In the genomic region with DNA sequence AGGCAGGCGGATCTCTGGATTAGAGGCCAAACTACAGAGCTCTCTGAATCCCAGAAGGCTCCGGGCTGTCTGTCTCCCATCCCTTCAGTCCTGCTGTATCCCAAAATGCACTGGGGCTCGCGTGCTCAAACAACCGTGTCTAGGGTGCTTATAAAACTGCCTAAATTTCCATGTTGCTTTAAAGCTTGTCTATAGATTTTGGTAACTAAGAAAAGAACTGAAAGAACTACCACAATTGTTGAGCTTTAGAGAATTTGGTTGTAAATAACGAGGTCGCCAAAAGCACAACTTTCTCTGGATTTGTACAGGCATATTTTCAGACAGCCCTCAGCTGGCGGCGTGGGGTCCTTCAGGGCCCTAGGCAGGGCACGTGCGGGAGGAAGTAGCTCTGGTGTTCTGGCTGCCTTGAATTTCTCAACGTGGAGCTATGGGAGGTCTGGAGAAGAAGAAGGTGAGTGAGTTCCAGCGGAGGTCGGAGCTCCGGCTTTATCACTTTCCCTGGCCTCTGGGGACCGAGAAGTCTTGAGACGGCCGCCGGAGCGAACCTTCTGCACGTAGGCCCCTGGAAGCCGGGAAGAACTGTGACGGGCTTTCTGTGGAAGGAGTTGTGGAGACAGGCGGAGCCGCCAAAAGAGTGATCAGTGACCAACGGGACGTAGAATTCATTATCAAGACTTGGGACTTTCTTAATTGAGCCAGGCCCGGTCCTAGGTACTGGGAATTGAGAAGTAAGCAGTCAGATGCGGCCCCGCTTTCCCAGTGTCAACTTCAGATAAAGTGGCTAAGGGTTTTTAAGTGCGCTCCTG, we compare ENCODE assay signal across 7 mouse cellular contexts. TPM values are rescaled to one million over a fixed set of nuclear protein-coding genes. Genes with fewer than 3 reads are reported as not detected.
DNase-seq lines count a peak whose midpoint lies in the region; ATAC-seq lines count a peak whose summit lies in the region.

A gene (plus strand): TSS at position 366 of the 806 bp plus-strand sequence.

- H3K4me1 ChIP-seq in intestine, embryonic 14.5 days (replicated peaks; ENCODE audit: control insufficient read depth, insufficient read depth, low read length): peaks cover 10% of the 10 kb centered on the region; the same call in 1 of the 2 replicates

- 1% methylated on average over 31 of the region's 31 CpGs for WGBS in intestine, embryonic 14.5 days

- intact Hi-C loops in left cerebral cortex, postnatal 14 days (cut with DNase I): no loop called here

- DNase-seq in adrenal gland, adult 18-20 months (ENCODE audit: low spot score in 2 of 2): peak; percentile 72 to 75
- peak; percentile 89 for DNase-seq in embryo, embryonic 11 days
- DNase-seq in gastrocnemius, postnatal 25 days: peak; percentile 71
- peak; percentile 94 for DNase-seq in intestine, embryonic 14.5 days (ENCODE audit: low spot score)
- DNase-seq in left cerebral cortex, postnatal 14 days (ENCODE audit: low spot score in 2 of 2): peak; percentile 81 to 85
- peak; percentile 86 for DNase-seq in mesoderm, embryonic 11.5 days (ENCODE audit: low read depth, low spot score)
- peak; percentile 74 to 78 for DNase-seq in right cerebral cortex, postnatal 36 days (ENCODE audit: low spot score in 2 of 2)

- H3K27me3 ChIP-seq in intestine, embryonic 14.5 days (replicated peaks; ENCODE audit: control insufficient read depth, insufficient read depth, low read length): no peaks in the 10 kb centered on the region

- H3K27ac ChIP-seq in intestine, embryonic 14.5 days (ENCODE audit: low read depth): peak within 1 kb of the TSS; percentile 70

- peak within 1 kb of the TSS; percentile 93 for H3K9ac ChIP-seq in intestine, embryonic 14.5 days (ENCODE audit: low read length)

- ATAC-seq in intestine, embryonic 14.5 days (replicated peaks; ENCODE audit: low FRiP score, low TSS enrichment, low read depth): peak; percentile 92

- peak within 1 kb of the TSS; percentile 87 for H3K4me3 ChIP-seq in intestine, embryonic 14.5 days (ENCODE audit: low read depth, low read length)

- H3K9me3 ChIP-seq in intestine, embryonic 14.5 days (ENCODE audit: control insufficient read depth, low read length): no peaks in the 10 kb centered on the region

- H3K36me3 ChIP-seq in intestine, embryonic 14.5 days (ENCODE audit: control insufficient read depth, insufficient read depth, low read length): peaks cover 15% of the 10 kb centered on the region

- peak within 1 kb of the TSS; percentile 79 for H3K4me2 ChIP-seq in intestine, embryonic 14.5 days (ENCODE audit: low read length)

RNA-seq across cellular contexts. Expression of the gene that starts here (rescaled TPM):
- total RNA-seq in adrenal gland, adult 18-20 months (2021): 10 to 100 TPM; 52.4 to 55.6 TPM
- 10 to 100 TPM; 24.3 to 31.2 TPM for total RNA-seq in gastrocnemius, postnatal 25 days (2021)
- polyA plus RNA-seq in intestine, embryonic 14.5 days (2014; fragmentation: Nextera tagmentation; extraction: Ambion mirVana): 75.4 and 79.3 TPM in 2 replicates
- 10 to 100 TPM; 35.5 to 40.4 TPM for total RNA-seq in left cerebral cortex, postnatal 14 days (2021)

Comparison
In these comparisons a context has a peak if more than half of its experiments do, and no peak if none do; other contexts are left out.
1. Peak in every context shown above with its lines: DNase-seq, ATAC-seq, H3K4me3 ChIP-seq and H3K27ac ChIP-seq.